Mouse (Mus musculus) heart, postnatal 0 days (tissue): Measurements from ENCODE around the gene Csn2.
A peak's percentile ranks its signal among the peaks of the same experiment; 100 is the strongest.

Experiments
- CTCF ChIP-seq: IDR thresholded peaks from 2 replicates; pipeline ENCODE4 v1.5.1; 2016; ENCODE audit warnings: antibody characterized with exemption, control low read depth, low read depth
- EP300 ChIP-seq: IDR thresholded peaks from 2 replicates; pipeline ENCODE4 v1.6.1; 2016; ENCODE audit warnings: antibody characterized with exemption, low read depth

DNA sequence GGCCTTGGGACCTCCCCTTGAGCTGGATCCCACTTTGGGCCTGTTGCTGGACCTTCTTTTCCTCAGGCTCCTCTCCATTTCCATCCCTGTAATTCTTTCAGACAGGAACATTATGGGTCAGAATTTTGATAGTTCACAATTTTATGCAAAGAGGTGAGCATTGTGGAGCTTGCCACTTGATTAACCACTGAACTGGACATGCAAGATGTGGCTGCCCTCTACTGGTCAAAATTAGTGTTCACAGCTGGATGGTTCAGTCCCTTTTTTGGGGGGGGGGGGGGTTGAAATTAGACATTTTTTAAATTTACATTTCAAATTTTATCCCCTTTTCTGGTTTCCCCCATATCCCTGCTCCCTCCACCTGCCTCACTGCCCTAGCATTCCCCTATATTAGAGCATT lies 56.6 kb downstream of the Csn2 start:
- TF ChIP-seq CTCF (peak; percentile 44), EP300 (no peak)
